Mouse (Mus musculus): ENCODE results near the gene Pphln1.

- TF ChIP-seq CTCF (IDR thresholded peaks at IDR 0.05; ENCODE audit: low read depth) = no peak
- TF ChIP-seq EP300 (IDR thresholded peaks at IDR 0.05; ENCODE audit: low read depth) = no peak
Measured at GRCm38 (mm10) chr15:93494700-93495099, 96.5 kb downstream of the Pphln1 start.

Data from heart, postnatal 0 days (tissue).